Mouse (Mus musculus): ENCODE results near the gene Sun3. TPM values are rescaled to one million over a fixed set of nuclear protein-coding genes. Genes with fewer than 3 reads are reported as not detected.

Sun3 gene
- polyA plus RNA-seq (2014; fragmentation: Nextera tagmentation; extraction: Ambion mirVana) = 0.23 TPM in 1 of 2 replicates, not detected in the other

DNA sequence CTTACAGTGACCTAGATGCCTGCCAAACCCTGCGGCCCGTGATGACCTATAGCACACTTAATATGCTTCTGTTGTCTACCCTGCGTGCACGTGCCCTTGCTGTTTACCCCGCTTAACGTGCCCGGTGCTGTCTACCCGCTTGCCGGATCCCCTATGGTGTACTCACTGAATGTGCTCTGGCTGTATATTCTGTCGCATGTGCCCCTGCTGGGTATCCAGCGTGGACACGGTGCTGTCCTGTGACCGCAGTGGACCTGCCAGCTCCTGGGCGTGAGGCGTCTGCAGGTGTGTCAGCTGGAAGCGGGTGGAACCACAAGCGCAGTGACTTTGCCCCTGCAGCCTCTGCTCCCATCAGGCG, at the start of gene Sun3:
TSS of gene Sun3 (minus strand) at position 289 of the 358 bp plus-strand sequence.
- no peaks in the 10 kb centered on the region for H3K9me3 ChIP-seq (ENCODE audit: control insufficient read depth, low read length)
- H3K36me3 ChIP-seq (ENCODE audit: control insufficient read depth, insufficient read depth, low read length) = no peaks in the 10 kb centered on the region
- H3K27ac ChIP-seq (ENCODE audit: low read depth, low read length) = no peak within 1 kb of the TSS
- no peak for DNase-seq (ENCODE audit: low spot score)
- WGBS = 2% methylated on average over 18 of the region's 18 CpGs
- peak within 1 kb of the TSS; percentile 27; the same call in 1 of the 2 replicates for H3K9ac ChIP-seq (ENCODE audit: low read depth, low read length)
- H3K4me2 ChIP-seq (replicated peaks; ENCODE audit: low read depth, low read length) = peak within 1 kb of the TSS; percentile 96
- no peaks in the 10 kb centered on the region; the same call in 1 of the 2 replicates for H3K4me1 ChIP-seq (replicated peaks; ENCODE audit: control insufficient read depth, insufficient read depth, low read length)
- ATAC-seq (ENCODE audit: low FRiP score) = peak; percentile 86
- H3K4me3 ChIP-seq (ENCODE audit: low read depth, low read length) = peak within 1 kb of the TSS; percentile 52
- 0 out of 2 replicates have a peak, but pooled peaks cover 4% of the 10 kb centered on the region for H3K27me3 ChIP-seq (ENCODE audit: control insufficient read depth, insufficient read depth, low read length)

DNA sequence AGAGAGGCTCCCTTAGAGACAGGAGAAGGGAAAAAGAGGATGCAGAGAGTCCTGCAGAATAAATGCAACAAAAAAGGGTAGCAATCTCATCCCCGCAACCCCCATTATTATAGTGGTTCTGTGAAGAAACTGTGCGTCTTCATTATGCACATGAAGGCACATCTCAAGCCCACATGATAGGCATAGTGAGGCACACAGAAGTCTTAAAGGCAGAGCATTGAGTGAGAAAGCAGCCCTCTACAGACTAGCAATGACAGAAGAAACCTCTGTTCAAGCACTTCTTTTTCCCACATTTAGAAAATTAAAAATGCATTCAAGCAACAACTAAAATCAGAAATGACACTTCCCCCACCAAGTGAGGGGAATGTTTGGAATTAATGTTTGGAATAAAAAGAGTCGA, 27.7 kb upstream of the Sun3 start:
- no peaks in the 10 kb centered on the region for H3K36me3 ChIP-seq (ENCODE audit: control insufficient read depth, insufficient read depth, low read length)
- DNase-seq (ENCODE audit: low spot score) (no peak), ATAC-seq (ENCODE audit: low FRiP score) (no peak)
- H3K4me3 ChIP-seq (ENCODE audit: low read depth, low read length) = no peak overlapping the region
- H3K9me3 ChIP-seq (ENCODE audit: control insufficient read depth, low read length) = no peaks in the 10 kb centered on the region
- H3K27ac ChIP-seq (ENCODE audit: low read depth, low read length) = no peak overlapping the region
- WGBS = 84% methylated on average over 3 of the region's 3 CpGs
- no peaks in the 10 kb centered on the region for H3K4me1 ChIP-seq (replicated peaks; ENCODE audit: control insufficient read depth, insufficient read depth, low read length)
- H3K9ac ChIP-seq (ENCODE audit: low read depth, low read length) = no peak overlapping the region
- no peak overlapping the region for H3K4me2 ChIP-seq (replicated peaks; ENCODE audit: low read depth, low read length)
- H3K27me3 ChIP-seq (ENCODE audit: control insufficient read depth, insufficient read depth, low read length) = no peaks in the 10 kb centered on the region

DNA sequence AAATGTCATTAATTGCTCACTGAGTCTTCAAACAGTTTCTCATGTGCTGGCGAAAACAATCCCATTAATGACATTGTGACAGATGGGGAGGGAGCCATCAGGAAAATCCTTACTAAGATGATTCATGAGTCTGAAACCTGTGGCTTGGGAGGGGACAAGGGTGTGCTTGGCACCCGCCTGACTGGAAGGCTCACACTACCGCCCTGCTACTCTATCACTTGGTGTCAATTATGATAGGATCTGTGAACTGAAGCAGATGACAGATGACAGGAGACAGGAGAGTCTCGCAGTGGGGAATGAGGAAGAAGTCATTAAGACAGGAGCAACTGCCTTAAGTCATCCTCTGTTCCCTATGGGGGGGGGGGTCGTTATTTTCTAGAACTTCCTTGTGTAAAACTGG, 11.7 kb upstream of the Sun3 start:
- no peak overlapping the region for H3K9ac ChIP-seq (ENCODE audit: low read depth, low read length)
- H3K27ac ChIP-seq (ENCODE audit: low read depth, low read length) = no peak overlapping the region
- no peaks in the 10 kb centered on the region for H3K9me3 ChIP-seq (ENCODE audit: control insufficient read depth, low read length)
- H3K4me2 ChIP-seq (replicated peaks; ENCODE audit: low read depth, low read length) = no peak overlapping the region
- H3K4me3 ChIP-seq (ENCODE audit: low read depth, low read length) = no peak overlapping the region
- no peaks in the 10 kb centered on the region for H3K36me3 ChIP-seq (ENCODE audit: control insufficient read depth, insufficient read depth, low read length)
- ATAC-seq (ENCODE audit: low FRiP score) (no peak), DNase-seq (ENCODE audit: low spot score) (no peak)
- 72% methylated on average over 5 of the region's 5 CpGs for WGBS
- no peaks in the 10 kb centered on the region for H3K4me1 ChIP-seq (replicated peaks; ENCODE audit: control insufficient read depth, insufficient read depth, low read length)
- H3K27me3 ChIP-seq (ENCODE audit: control insufficient read depth, insufficient read depth, low read length) = no peaks in the 10 kb centered on the region

DNA sequence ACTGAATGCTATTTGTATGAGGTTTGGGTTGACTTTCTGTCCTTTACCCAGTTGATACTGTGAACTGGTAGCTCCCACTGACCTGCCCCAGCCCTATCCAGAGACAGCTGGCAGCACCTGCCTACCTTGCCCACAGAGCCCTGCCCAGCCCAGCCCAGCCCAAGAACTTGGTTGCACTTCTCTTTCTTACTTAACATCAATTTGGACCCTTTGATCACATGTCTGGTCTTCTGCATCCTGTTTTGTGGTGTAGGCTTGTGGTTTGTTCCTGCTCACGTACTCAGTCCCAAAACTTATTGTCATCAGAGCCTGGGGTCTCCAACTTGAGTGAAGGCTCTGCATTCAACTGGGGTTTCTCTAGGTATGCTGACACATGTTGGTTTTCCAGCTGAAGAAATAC, 11.2 kb upstream of the Sun3 start:
- no peaks in the 10 kb centered on the region for H3K27me3 ChIP-seq (ENCODE audit: control insufficient read depth, insufficient read depth, low read length)
- DNase-seq (ENCODE audit: low spot score) (no peak), ATAC-seq (ENCODE audit: low FRiP score) (no peak)
- H3K9ac ChIP-seq (ENCODE audit: low read depth, low read length) = no peak overlapping the region
- H3K4me3 ChIP-seq (ENCODE audit: low read depth, low read length) = no peak overlapping the region
- WGBS = 62% methylated on average over 1 of the region's 1 CpGs
- no peaks in the 10 kb centered on the region for H3K9me3 ChIP-seq (ENCODE audit: control insufficient read depth, low read length)
- no peak overlapping the region for H3K4me2 ChIP-seq (replicated peaks; ENCODE audit: low read depth, low read length)
- H3K36me3 ChIP-seq (ENCODE audit: control insufficient read depth, insufficient read depth, low read length) = no peaks in the 10 kb centered on the region
- no peaks in the 10 kb centered on the region for H3K4me1 ChIP-seq (replicated peaks; ENCODE audit: control insufficient read depth, insufficient read depth, low read length)
- H3K27ac ChIP-seq (ENCODE audit: low read depth, low read length) = no peak overlapping the region

DNA sequence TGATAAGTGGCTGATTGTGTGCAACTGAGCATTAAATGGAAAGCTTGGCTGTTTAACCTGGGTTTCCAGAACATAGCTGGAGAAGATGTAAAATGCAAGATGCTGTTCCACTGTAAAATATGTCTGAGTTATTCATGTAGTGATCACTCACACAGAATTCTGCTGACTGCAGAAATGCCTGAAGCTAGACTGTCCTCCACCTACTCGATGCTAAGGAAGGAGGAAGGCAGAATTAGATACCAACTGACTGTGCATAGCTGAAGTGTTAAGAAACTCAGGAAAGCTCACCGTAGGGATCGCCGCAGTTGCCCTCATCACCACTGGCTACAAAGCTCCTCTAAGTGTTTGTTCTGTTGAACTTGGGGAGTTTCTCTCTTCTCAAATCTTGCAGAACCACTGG, 8.9 kb upstream of the Sun3 start:
- H3K9ac ChIP-seq (ENCODE audit: low read depth, low read length) = no peak overlapping the region

DNA sequence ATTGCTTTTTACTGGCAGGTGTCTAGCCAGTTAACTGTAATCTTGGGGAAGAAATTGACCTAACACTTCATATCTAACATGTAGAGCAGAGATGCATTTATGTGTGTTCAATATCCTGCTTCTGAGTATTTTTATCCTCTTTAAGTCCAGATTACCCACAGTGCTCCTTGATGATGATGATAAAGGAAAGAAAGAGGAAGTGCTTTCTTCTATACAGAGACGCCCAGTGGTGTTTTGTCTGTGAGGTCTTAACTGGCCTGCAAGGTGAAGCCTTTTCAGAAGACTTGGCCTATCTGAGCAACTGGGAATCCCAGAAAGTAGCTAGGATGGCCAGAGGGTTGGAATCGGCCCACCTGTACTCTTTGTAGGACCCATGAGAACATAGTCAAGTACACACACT, 8.1 kb upstream of the Sun3 start:
- no peak for DNase-seq (ENCODE audit: low spot score)
- Histone ChIP-seq H3K27me3 (ENCODE audit: control insufficient read depth, insufficient read depth, low read length) (no peaks in the 10 kb centered on the region), H3K4me1 (replicated peaks; ENCODE audit: control insufficient read depth, insufficient read depth, low read length) (no peaks in the 10 kb centered on the region), H3K9ac (ENCODE audit: low read depth, low read length) (no peak overlapping the region), H3K9me3 (ENCODE audit: control insufficient read depth, low read length) (no peaks in the 10 kb centered on the region), H3K27ac (ENCODE audit: low read depth, low read length) (no peak overlapping the region), H3K4me2 (replicated peaks; ENCODE audit: low read depth, low read length) (no peak overlapping the region), H3K4me3 (ENCODE audit: low read depth, low read length) (no peak overlapping the region), H3K36me3 (ENCODE audit: control insufficient read depth, insufficient read depth, low read length) (no peaks in the 10 kb centered on the region)
- ATAC-seq (ENCODE audit: low FRiP score) = no peak
- 91% methylated on average over 2 of the region's 2 CpGs for WGBS

More for the DNA sequence above, 8.9 kb upstream of the Sun3 start:
- Histone ChIP-seq H3K27ac (ENCODE audit: low read depth, low read length) (no peak overlapping the region), H3K4me2 (replicated peaks; ENCODE audit: low read depth, low read length) (no peak overlapping the region), H3K27me3 (ENCODE audit: control insufficient read depth, insufficient read depth, low read length) (no peaks in the 10 kb centered on the region), H3K4me1 (replicated peaks; ENCODE audit: control insufficient read depth, insufficient read depth, low read length) (no peaks in the 10 kb centered on the region), H3K9me3 (ENCODE audit: control insufficient read depth, low read length) (no peaks in the 10 kb centered on the region), H3K4me3 (ENCODE audit: low read depth, low read length) (no peak overlapping the region), H3K36me3 (ENCODE audit: control insufficient read depth, insufficient read depth, low read length) (no peaks in the 10 kb centered on the region)
- no peak for DNase-seq (ENCODE audit: low spot score)
- ATAC-seq (ENCODE audit: low FRiP score) = no peak
- 97% methylated on average over 4 of the region's 4 CpGs for WGBS

DNA sequence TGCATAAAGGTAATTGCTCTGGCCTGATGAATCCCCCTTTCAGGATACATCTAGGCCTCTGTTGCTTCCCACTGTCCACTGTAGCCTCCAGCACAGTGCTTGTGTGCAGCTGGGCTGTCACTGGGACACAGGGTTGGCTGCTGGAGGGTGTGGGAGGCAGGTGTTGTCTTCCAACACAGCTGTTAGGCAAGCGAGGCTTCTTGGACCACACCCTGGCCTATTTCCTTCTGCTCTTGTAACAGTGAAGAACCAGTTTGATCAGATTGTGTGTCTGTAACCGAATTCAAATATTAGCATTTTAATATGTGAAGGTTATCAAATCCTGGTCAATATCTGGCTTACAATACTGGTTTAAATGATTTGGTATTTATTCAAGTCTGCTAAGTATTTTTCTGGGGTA, 3.1 kb upstream of the Sun3 start:
- 0 out of 2 replicates have a peak, but pooled peaks cover 4% of the 10 kb centered on the region for H3K27me3 ChIP-seq (ENCODE audit: control insufficient read depth, insufficient read depth, low read length)
- H3K9me3 ChIP-seq (ENCODE audit: control insufficient read depth, low read length) = no peaks in the 10 kb centered on the region
- H3K4me3 ChIP-seq (ENCODE audit: low read depth, low read length) = no peak overlapping the region
- no peak overlapping the region for H3K9ac ChIP-seq (ENCODE audit: low read depth, low read length)
- no peak for DNase-seq (ENCODE audit: low spot score)
- no peak for ATAC-seq (ENCODE audit: low FRiP score)
- H3K36me3 ChIP-seq (ENCODE audit: control insufficient read depth, insufficient read depth, low read length) = no peaks in the 10 kb centered on the region
- no peak overlapping the region for H3K4me2 ChIP-seq (replicated peaks; ENCODE audit: low read depth, low read length)
- WGBS = 83% methylated on average over 2 of the region's 2 CpGs
- no peaks in the 10 kb centered on the region; the same call in 1 of the 2 replicates for H3K4me1 ChIP-seq (replicated peaks; ENCODE audit: control insufficient read depth, insufficient read depth, low read length)
- H3K27ac ChIP-seq (ENCODE audit: low read depth, low read length) = no peak overlapping the region

DNA sequence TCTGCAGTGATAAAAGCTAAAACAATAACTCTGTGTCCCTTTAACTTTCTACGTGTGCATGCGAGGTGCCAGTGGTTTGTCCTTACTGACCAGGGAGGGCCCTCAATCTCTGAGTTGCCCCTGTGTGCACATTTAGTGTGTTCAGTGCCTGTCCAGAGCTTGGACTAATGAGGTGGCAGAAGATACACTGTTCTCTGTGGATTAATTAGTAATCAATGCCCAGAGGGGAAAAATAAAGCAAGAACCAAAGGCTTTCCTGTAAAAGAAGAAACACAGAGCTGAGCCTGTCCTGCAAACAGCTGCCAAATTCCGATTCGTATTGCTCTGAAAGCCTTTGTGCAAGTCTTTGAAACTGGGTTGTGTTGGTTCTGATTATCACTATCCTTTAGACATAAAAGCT, 1.4 kb upstream of the Sun3 start:
- 84% methylated on average over 4 of the region's 4 CpGs for WGBS
- Histone ChIP-seq H3K4me2 (replicated peaks; ENCODE audit: low read depth, low read length) (no peak overlapping the region), H3K36me3 (ENCODE audit: control insufficient read depth, insufficient read depth, low read length) (no peaks in the 10 kb centered on the region)

DNA sequence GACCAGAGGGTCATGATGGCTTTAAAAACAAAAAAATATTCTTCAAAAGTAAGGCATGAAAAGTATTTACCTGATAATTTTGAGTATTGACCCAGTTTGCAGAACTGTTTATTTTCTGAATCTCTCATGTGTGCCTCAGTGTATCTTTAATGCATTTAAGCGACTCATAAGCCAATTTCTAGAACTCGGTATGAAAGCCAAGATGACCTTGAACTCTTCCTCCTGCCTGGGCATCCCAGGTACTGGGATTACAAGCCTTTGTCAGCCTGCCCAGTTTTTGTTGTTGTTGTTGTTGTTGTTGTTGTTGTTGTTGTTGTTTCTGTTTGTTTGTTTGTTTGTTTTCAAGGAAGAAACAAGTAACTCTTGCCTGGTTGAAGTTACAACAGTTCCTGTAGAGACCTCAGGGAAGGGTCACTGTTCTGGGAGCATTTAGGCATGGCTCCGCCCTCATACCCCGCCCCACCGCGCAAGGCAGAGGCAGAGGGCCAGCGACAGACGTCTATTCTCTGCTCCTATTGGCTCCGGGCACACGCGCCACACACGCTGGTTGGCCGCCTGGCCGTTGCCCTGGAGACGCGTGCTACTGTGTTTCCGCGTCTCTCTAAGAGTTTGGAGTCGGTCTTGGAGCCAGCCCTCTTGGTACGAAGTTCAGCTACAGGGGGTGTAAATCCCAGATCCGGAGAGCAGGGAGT, 634 bp downstream of the Sun3 start, which contains the start of gene Gm11992:
TSS of gene Gm11992 (plus strand) at position 584 of the 692 bp plus-strand sequence.
- Histone ChIP-seq H3K36me3 (ENCODE audit: control insufficient read depth, insufficient read depth, low read length) (no peaks in the 10 kb centered on the region), H3K4me3 (ENCODE audit: low read depth, low read length) (peak within 1 kb of the TSS; percentile 52), H3K9me3 (ENCODE audit: control insufficient read depth, low read length) (no peaks in the 10 kb centered on the region), H3K4me1 (replicated peaks; ENCODE audit: control insufficient read depth, insufficient read depth, low read length) (no peaks in the 10 kb centered on the region; the same call in 1 of the 2 replicates), H3K27ac (ENCODE audit: low read depth, low read length) (no peak within 1 kb of the TSS), H3K9ac (ENCODE audit: low read depth, low read length) (peak within 1 kb of the TSS; percentile 27; the same call in 1 of the 2 replicates), H3K4me2 (replicated peaks; ENCODE audit: low read depth, low read length) (peak within 1 kb of the TSS; percentile 96), H3K27me3 (ENCODE audit: control insufficient read depth, insufficient read depth, low read length) (0 out of 2 replicates have a peak, but pooled peaks cover 4% of the 10 kb centered on the region)
- DNase-seq (ENCODE audit: low spot score) (peak; percentile 90), ATAC-seq (ENCODE audit: low FRiP score) (peak; percentile 100)
- 7% methylated on average over 21 of the region's 21 CpGs for WGBS

More for the DNA sequence above, 1.4 kb upstream of the Sun3 start:
- DNase-seq (ENCODE audit: low spot score) = no peak
- Histone ChIP-seq H3K27me3 (ENCODE audit: control insufficient read depth, insufficient read depth, low read length) (0 out of 2 replicates have a peak, but pooled peaks cover 4% of the 10 kb centered on the region), H3K9me3 (ENCODE audit: control insufficient read depth, low read length) (no peaks in the 10 kb centered on the region), H3K9ac (ENCODE audit: low read depth, low read length) (no peak overlapping the region), H3K27ac (ENCODE audit: low read depth, low read length) (no peak overlapping the region), H3K4me3 (ENCODE audit: low read depth, low read length) (no peak overlapping the region), H3K4me1 (replicated peaks; ENCODE audit: control insufficient read depth, insufficient read depth, low read length) (no peaks in the 10 kb centered on the region; the same call in 1 of the 2 replicates)
- ATAC-seq (ENCODE audit: low FRiP score) = no peak

All from hindbrain, embryonic 11.5 days (tissue).